Mouse (Mus musculus) lung, postnatal 36 days (tissue): Measurements from ENCODE around the gene Polr3b.

Source experiments
- DNase-seq: peaks from one replicate; pipeline ENCODE4 v3.0.0; 2022; ENCODE audit warnings: mixed read lengths

Polr3b gene

GRCm38 (mm10) chr10:84621826-84622790 is at the start of gene Polr3b:
Gene Polr3b, plus strand, starts transcription at chr10:84622292.
- peak; percentile 98 for DNase-seq

- DNase-seq: peak; percentile 21
Measured at GRCm38 (mm10) chr10:84573671-84574420, 48.2 kb upstream of the Polr3b start.

- DNase-seq: no peak
Measured at GRCm38 (mm10) chr10:84576029-84576394, 46.1 kb upstream of the Polr3b start.

GRCm38 (mm10) chr10:84576395-84577070 is 45.6 kb upstream of the Polr3b start, which contains the start of gene Tcp11l2:
Gene Tcp11l2, plus strand, starts transcription at chr10:84576626.
- DNase-seq: peak; percentile 98

GRCm38 (mm10) chr10:84577071-84577727 is 44.9 kb upstream of the Polr3b start:
- peak; percentile 94 for DNase-seq

GRCm38 (mm10) chr10:84578738-84579137 is 43.4 kb upstream of the Polr3b start:
- no peak for DNase-seq

GRCm38 (mm10) chr10:84579527-84579926 is 42.6 kb upstream of the Polr3b start:
- DNase-seq: no peak

GRCm38 (mm10) chr10:84581191-84581590 is 40.9 kb upstream of the Polr3b start:
- DNase-seq: peak; percentile 26

GRCm38 (mm10) chr10:84582236-84582635 is 39.9 kb upstream of the Polr3b start:
- peak; percentile 15 for DNase-seq

GRCm38 (mm10) chr10:84584451-84585293 is 37.4 kb upstream of the Polr3b start:
- no peak for DNase-seq

- no peak for DNase-seq
Measured at GRCm38 (mm10) chr10:84585294-84585650, 36.8 kb upstream of the Polr3b start.

- DNase-seq: peak; percentile 12
Measured at GRCm38 (mm10) chr10:84590956-84591355, 31.1 kb upstream of the Polr3b start.

GRCm38 (mm10) chr10:84591640-84592148 is 30.4 kb upstream of the Polr3b start:
- DNase-seq: no peak

GRCm38 (mm10) chr10:84592745-84593144 is 29.3 kb upstream of the Polr3b start:
- peak; percentile 46 for DNase-seq

- DNase-seq: peak; percentile 67
Measured at GRCm38 (mm10) chr10:84597127-84597785, 24.8 kb upstream of the Polr3b start.

GRCm38 (mm10) chr10:84598172-84598571 is 23.9 kb upstream of the Polr3b start:
- DNase-seq: no peak

GRCm38 (mm10) chr10:84600136-84600535 is 22.0 kb upstream of the Polr3b start:
- DNase-seq: no peak

GRCm38 (mm10) chr10:84604335-84604734 is 17.8 kb upstream of the Polr3b start:
- DNase-seq: no peak

GRCm38 (mm10) chr10:84608361-84608760 is 13.7 kb upstream of the Polr3b start:
- no peak for DNase-seq

- DNase-seq: no peak
Measured at GRCm38 (mm10) chr10:84610324-84610723, 11.8 kb upstream of the Polr3b start.

- peak; percentile 62 for DNase-seq
Measured at GRCm38 (mm10) chr10:84610783-84611182, 11.3 kb upstream of the Polr3b start.
